Mouse (Mus musculus) urinary bladder, postnatal 4 days (tissue): ENCODE results near the gene Nell2.

Source experiments
- DNase-seq, 2 experiments: peaks; one replicate each; pipeline ENCODE4 v3.0.0; 2021 to 2022; ENCODE audit warnings: low spot score in 2 of 2

Gene Nell2

DNA sequence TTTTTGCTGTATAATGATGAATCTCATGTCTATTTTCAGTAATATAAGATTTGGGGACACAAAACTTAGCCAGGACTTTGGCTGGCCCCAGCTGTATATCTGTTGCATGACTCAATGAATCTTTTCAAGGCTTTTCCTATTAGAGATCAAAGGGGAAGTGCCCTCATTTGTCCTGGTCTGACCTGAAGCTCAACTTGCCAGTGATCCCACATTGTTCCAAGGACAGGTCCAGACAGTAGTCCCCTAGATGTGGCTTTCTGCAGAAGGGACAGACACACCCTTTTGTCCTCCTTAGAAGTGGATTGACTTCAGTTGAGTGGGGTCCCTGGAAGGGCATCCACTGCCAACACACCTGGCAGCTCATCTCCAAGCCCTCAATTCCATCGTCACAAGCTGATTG, 173.6 kb downstream of the Nell2 start:
- no peak for DNase-seq

DNA sequence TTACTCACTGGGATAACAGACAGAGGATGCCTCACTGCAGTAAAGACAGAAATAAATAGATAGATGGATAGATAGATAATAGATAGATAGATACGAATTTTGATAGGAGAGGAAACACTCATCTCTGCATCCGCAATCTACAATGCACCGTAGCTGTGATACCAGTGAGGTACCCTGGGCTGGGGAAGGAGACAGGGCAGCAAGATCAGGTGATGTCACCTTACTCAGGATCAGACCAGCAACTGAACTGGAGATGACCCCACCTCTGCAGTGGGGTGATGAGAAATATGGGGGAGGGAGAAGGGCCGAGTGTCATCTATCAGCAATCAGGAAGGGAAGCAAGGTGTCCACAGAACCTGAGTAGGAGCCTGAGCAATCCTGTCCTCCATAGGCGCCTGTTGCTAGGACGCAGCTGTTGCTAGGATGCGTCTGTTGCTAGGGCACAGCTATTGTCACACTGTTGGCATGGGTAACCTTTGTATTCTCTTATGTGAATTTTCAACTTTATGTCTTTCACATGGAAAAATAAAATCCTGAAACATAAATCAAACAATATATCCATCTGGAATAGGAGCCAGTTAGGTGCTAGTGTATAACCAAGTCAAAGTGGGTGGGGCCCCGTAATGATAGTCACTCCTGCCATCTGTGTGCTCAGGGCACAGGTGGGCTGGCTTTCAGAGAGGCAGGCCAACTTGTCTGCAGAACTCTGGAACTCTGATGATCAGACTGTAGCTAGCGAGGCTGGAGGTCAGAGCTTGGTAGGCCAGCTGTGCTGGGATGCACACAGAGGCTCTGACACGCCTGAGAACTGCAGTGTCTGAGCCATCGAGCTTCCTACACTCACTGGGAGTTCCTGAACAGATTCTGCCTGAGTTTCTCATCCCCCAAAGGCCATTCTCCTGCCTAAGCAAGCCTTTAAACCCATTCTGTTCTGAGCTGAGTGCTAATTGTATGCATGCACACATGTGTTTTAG, 193.7 kb downstream of the Nell2 start:
- no peak for DNase-seq

DNA sequence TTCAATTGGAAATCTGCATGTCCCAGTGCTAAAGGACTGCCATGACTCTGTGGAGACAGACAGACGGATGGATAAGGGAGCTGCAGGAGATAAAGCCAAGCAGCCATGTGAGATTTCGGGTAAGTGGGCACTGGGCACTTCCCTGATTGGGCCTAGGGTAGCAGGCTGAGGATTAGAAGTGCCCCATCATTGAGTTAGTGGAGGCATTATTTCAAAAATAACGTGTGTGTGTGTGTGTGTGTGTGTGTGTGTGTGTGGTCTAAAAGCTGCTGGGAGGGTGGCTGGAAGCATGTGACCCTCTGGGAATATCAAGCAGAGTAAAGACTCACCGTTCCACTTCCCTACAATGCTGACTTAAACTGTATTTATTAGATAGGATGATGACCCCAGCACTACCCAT, 195.1 kb downstream of the Nell2 start:
- no peak for DNase-seq

DNA sequence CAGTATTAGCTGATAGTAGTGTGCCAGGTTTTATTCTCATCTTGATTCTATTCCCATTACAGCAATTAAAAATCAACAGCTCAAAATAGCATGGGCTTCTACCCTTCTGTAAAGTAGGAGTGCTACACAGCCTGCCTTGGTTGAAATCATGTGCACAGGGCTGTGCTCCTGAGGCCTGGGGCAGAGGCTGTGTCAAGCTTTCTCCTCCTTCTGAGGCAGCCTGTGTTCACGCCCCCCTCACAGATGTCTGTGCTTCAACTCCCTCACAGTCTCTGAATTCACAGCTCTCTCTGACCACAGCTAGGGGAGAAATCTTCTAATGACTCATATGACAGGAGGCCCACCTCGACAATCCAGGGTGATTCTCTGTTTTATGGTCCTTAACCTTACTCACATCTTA, 197.4 kb downstream of the Nell2 start:
- DNase-seq = no peak

DNA sequence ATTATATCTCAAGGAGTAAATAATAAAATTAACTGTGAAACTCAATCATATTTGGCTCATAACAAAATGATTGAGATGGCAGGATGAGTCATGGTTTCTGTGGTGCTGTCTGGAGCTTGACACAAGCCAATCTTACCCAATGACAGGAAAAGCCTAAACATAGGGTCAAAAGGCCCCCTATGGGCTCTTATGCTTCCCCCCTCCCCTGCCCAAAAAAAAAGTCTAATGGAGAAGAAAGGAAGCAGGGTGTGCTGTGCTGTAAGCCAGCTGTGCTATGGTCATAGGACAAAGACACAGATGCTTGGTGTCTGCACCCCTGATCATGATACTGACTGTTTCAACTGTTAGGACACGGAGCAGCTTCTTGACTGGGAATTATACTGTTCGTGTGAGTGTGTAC, 205.6 kb downstream of the Nell2 start:
- no peak for DNase-seq

DNA sequence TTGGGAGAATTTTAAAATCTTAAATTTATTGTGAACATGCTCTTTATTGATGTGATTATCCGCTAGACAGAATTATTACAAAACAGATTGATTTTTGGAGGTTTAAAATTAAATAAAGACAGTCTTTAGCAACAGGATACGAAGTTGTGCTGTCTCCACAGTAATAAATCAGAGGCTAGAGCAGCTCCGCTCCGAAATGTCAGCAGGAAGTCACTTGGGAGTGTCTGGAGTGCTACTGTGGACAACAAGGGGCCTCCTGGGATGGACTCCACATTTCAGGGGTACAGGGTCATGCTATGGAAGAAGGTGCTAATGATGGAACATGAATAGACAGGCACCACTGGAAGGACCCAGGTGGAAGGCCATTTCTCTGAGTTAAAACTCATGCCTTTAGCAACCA, 211.7 kb downstream of the Nell2 start:
- DNase-seq = no peak

DNA sequence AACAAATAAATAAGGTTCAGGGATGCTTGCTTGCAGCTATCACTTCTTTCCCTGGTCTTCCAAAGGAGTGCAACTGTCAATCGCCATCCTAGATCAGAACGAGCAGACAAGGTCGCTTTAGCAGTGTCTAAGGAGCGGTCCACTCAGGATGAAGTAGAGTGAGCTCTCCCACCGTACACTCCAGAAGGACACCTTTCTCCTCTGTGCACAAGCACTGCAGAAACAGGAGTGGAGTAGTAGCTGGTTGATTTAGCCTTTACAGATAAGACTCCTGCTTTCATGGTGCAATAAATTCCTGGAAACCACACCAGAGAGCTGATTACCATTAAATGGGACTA, 213.6 kb downstream of the Nell2 start:
- no peak for DNase-seq

DNA sequence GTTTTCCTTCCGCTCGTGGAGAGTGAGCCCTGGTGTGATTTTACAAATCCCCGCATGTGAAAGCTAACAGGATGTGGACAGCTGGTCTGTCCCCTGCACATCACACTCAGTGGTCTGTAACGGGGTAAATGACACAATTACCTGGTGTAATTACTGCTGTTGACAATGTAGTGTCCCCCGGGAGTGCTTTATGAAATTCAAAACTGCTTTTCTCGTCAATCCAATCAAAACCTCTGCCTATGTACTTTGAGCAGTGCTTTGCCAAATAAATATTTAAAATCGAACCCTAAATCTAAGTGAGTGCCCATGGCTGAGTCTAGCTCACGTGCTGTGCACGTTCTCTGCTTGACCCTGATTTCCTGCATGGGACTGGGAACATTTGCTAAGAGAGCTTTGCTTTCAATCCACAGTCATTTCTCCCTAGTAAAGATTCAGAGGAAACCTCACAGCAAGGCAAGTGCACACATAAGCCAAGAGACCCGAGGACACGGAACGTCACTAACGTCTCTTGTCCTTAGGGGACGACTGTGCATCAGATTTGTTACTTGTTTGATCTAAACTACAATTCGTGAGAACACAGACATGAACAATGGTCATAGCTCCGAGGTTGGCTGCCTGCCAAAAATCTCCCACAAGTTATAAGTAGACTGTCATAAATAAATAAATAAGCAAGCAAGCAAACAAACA, 214.1 kb downstream of the Nell2 start:
- no peak for DNase-seq

DNA sequence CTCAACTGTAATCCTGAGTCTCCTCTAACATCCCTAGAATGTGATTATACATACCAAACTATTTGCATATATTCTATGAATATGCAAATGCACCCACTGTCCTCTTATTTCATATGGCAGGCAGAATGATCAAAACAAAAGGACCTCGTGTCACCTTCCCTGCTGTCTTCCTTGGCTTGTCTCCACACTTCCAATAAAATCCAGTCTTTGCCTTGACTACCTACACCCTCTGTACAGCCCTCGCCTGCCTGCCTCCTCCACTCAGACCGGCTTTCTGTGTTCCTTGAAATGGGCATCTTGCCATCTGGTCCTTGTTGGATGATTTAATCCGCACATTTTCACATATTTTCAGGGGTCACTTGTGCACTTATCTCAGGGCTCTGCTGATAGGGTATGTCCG, 215.1 kb downstream of the Nell2 start:
- DNase-seq = no peak

DNA sequence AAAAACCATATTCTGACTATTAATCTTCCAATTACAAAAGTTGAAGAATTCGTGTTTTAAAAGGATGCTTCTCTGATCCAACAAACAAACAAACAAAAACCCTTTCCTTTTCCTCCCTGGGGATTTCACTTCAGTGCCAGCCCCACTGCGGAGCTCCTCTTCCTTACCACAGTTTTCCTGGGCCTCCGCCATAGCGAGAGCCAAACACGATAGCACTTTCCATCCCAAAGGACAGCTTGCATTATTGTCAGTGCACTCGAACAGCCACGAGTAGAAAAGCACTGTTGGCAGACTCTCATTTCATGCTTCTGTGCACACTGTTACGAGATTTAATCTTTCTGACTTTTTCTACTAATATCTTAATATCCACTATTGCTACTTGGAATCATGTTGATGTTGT, 224.3 kb downstream of the Nell2 start:
- DNase-seq = no peak

DNA sequence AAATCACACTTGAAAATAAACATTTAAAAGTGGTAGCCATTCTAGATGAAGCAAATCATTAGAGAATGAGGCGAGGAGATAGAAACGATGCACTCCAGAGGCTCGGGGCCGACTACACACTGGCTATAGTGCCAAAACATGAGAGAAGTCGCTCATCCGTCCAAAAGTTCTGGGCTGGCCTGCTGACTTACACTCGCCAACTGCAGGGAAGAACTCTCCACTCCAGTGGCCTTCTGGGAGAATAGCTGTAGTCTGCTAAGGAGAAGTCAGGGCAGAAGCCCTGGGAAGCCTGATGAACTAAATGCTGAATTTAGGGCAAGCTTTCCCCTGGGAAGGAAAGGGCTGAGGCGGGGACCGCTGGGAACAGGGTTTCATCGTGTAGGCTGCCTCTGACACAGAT, 231.8 kb downstream of the Nell2 start:
- no peak for DNase-seq

DNA sequence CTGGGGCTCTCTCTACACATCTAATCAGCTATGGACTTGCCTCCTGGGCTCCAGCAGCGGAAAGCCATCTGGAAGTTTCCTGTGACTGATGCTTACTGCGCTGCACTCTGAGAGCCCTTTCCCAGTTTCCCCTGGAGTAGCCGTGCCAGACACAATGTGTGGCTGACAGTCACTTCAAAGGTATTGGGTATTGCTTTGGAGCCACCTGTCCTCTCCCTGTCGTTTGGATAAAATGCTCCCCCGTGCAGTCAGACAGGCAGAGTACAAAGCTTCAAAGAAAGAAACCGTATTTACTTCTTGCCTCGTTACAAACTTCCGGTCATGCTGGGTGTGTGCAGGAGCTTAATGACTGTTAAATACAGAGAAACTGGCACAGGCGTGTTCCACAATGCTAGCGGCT, 239.3 kb downstream of the Nell2 start:
- no peak for DNase-seq

DNA sequence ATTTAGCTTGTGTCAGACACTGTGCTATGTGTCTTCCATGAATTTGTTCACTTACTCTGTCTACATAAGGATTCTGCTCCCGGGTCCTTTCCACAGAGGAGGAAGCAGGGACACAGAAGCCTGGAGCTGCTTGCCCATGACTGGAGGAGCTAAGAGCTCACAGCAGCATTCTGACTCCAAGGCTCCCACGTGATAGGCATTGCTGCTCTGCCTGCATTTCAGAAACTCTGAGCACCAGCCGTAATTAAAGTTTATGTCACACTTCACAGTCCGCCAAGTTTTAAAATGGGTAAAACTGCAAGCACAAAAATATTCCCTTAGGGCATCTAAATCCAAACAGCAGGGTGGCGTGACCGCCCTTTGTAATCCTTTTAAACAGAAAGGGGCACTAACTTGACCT, 243.2 kb downstream of the Nell2 start:
- DNase-seq = no peak

DNA sequence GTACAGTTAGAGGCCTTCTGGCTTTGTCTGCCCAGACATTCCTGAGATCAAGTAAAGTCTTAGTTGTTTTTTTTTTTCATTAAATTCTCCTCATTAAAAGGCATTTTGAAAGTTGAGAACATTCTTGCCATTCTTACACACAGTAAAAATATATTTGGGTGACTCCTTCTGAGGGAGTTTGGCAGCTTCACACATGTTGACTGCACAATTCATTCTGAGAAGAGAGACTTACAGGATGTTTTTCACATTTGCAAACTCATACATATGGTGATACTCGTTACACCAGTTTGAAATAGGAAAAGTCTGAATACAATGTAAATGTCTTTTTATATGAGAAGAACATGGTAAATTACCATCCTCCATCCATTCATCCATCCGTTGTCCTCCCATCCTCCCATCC, 247.4 kb downstream of the Nell2 start:
- no peak for DNase-seq

DNA sequence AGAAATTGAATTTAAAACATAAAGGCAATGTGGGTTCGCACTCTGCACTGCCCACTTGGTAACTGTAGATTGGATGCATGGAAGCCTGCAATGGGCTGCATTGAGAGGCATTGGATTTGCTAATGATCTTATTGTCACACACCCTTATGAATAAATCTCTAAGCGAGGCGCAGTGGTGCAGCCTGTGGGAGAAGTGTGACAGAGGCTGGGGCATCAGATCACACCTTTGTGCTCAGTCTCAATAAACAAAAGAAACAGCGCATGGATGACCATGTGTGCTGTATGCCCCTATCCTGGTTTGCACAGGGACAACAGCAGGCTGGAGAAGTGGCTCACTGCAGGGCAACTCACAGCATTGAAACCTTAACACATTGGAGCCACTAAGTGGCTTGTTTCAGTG, 250.4 kb downstream of the Nell2 start:
- no peak for DNase-seq

DNA sequence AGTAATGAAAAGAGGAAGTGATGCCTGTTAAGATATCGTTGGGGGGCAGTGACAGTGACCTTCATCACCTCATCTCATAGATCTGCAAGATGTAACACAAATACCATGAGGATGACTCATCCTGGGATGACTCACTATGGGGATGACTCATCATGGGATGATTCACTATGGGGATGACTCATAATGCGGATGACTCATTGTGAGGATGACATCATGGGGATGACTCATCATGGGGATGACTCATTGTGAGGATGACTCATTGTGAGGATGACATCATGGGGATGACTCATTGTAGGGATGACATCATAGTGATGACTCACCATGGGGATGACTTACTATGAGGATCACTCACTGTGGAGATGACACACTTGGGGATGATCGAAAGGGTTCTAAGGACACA, 251.8 kb downstream of the Nell2 start:
- no peak for DNase-seq

DNA sequence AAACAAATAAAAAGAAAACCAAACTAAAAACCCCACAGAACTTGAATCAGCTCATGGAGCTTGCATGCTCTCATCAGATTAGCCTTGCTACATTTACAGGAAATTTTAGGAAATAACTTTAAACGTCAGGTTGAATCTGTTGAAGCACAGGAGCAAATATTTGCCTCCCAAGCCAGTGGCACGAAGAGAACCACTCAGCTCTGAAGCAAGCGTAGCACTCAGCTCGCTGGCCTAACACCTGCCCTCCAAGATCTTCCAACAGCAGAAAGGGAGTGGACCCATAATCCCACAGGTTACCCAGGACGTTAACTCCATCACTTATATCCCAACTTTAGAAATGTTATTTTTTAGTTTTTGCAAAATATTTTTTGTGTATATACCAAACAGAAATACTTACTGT, 252.8 kb downstream of the Nell2 start:
- DNase-seq = no peak

DNA sequence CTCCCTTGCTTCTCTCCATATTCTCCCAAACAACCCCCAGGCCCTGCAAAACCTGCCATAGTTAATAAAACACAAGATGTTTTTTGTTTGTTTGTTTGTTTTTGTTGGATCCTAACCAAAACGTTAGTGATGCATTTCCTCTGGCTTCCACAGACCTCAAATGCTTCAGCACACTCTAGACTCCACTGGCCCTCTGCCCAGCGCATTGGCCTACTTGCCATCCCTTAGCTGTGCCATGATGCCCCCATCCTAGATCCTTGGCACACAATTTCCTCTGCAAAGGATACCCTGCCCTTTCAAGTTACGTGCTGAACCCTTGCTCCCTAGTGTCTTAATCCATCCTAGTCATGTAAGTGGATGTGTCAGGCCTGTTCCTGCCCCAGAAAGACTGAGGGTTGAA, 255.1 kb downstream of the Nell2 start:
- no peak for DNase-seq

DNA sequence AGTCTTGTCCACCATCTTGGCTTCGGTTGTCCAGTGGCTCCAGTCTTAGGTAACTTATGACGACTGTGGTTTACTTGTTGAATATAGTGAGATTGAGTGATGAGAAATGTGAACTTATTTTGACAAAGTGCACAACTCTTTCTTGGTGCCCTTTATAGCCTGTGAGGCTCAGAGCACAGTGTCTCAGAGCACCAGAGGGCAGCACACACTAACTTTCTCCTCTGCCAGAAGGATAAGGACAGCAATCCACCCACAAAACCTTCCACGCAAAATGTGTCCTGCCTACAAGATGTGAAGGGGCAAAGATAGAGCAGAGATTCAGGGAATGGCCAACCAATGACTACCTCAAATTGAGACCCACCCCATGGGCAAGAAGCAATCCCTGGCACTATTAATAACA, 256.2 kb downstream of the Nell2 start:
- DNase-seq = no peak

DNA sequence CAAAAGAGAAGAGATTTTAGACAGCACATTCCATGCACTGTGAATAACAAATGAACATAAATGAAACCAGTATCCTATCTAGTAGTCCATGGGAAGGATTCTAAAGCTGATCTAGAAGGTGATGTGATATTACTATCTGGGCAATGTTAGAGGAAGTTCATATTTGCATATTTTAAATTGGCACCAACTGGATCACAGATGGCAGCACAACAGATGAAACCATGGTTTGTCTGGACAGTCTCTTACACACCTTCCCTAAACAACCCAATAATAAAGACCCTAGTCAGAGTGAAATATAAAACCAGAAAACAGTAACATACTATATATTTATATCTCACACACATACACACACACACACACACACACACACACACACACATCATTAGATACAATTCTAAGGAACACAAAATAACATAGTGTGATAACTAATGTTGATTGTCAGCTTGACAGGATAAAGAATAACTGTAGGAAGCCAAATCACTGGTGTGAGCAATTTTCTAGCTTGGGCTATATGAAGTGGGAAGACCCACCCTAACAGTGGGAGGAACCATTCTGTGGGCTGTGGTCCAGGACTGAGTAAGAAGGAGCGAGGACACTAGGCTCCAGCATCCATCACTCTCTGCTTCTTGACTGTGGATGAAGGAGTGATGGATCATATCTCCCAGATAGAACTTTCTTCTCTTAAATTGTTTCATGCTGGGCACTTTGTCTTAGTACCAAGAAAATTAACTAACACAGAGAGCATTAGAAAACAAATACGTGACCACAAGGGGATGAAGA, 268.5 kb downstream of the Nell2 start:
- DNase-seq = no peak

DNA sequence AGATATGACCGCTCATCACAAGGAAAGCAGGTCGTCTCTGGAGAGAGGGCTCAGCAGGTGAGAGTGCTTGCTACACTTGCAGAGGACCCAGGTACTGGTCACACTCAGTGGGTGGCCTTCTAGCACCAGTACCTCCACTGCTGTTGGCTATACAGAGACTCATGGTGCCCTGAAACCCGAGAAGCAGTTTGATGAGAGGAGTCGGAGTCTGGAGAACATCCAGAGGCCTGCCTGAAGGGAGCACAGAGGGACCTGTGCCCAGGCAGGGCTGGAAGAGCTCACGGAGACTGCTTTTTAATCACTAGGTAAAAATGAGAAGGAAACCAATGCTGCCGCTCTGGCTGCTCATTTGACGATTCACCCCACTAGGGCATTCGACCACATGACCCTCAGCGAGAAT, 271.2 kb downstream of the Nell2 start:
- DNase-seq = no peak

DNA sequence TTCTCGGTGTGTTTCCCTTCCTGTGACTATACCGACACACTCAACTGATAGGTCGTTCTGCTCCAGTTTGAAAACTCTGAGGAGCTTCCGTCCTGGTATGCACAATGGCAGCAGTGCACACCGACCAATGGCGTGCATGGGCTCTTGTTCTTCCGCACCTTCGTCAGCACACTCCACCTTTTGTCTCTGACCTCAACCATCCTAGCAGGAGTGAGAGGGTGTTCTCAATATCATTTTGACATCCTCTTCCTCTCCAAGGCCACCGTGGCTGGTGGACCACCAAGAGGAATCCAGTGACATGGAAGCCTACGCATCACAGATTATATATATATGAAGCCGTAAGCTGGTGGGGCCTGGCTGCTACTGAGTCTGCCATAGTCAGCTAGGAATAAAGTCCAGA, 282.8 kb downstream of the Nell2 start:
- DNase-seq = no peak

DNA sequence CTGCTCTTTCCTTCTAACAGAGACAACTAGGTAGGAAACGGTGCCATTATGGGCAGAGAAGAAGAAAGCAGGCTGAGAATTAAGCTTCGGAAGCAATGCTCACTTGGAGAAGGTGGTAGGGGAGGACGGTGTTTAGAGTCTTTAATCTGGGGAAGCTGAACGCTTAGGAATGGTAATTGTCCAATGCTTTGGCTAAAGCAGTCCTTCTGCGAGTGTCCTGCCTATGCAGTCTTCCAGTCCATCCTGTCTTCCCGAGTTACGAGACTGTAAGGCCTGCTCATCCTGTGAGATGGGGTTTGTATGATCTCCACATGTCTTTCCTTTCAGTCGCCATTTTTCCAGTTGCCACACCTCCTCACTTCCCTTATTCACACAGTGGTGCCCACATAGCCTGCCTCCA, 284.5 kb downstream of the Nell2 start:
- no peak for DNase-seq
